Mouse (Mus musculus): ENCODE data around the gene Apc2.
"Not testable (repeated sequence)": the region's sequence is repeated elsewhere in the genome, so short reads cannot be mapped to it uniquely, and the experiment has no call there.

Apc2 gene

DNA sequence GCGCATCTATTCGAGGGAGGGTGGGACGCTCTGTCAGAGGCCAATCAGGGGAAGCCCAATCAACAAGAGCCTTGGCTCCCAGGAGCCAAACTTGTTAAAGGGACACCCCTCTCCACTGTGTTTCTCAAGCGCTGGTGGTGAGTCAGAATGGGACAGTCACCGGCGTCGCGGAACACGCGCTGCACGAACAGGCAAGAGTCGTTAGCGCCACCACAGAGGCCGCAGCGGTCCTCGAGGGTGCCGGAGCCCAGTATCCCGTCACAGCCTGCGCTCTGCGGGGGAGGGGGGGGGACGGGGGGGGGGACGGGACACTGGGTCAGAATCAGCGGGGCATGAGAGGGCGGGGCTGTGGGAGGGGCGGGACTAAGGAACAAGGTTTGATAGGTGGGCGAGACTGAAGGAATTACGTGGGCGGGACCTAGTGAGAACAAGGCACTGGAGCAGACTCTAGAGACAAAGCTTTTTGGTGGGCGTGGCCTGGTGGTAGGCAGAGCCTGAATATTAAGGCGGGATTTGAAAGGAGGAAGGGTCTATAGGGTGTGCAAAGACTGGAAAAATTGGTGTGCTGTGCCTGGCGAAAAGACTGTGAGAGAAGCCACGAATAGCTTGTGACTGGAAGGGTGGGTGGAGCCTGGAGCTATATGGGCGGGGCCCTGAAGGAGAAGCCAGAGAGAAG, 47.1 kb downstream of the Apc2 start:
- peak; percentile 83 for DNase-seq (ENCODE audit: low read depth, low spot score)

DNA sequence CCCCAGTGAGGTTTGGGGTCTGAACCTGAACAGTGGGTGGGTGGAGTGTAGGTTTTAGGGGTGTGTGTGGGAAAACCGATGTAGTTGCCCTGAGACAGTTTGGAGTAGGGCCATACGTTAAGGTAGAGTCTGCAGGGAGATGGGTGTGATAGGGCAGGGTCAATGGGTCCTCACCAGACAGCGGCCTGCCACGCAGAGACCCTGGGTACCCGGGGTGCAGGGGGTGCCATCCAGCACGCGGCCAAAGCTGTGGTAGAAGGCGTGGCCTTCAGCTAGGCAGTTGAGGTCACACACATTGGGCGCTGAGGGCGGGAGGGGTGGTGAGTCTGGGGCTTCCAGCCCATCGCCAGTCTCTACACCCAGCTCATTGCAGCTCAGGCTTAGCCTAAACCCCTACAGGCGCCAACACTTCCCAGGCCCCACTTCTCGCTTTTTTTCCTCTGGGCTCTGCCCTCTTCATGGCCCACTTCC, 47.7 kb downstream of the Apc2 start:
- peak; percentile 36 for DNase-seq (ENCODE audit: low read depth, low spot score)

DNA sequence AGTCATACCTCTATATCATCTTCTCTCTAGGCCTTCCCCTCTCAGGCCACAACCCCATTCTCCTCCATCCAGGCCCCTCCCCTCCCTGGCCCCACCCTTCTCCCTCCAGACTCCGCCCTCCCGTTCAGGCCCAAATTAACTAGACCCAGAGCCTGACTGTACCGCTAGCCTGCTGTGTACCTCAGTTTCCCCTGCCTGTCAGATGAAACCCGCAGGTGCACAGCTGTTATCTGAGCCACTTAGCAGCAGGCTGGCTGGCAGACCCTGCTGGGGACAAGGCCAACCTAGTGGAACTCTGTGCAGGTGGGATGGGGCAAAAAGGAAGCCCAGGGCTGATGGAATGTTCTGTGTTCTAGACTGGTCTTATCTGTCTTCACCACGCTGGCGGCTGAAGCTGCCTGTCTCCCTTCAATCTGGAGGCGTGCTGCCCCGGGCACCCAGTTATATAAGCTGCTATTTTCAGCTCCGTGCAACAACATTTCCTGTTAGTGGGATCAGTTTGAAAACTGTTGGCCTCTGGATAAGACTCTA, 48.4 kb downstream of the Apc2 start:
- peak; percentile 26 for DNase-seq (ENCODE audit: low read depth, low spot score)

DNA sequence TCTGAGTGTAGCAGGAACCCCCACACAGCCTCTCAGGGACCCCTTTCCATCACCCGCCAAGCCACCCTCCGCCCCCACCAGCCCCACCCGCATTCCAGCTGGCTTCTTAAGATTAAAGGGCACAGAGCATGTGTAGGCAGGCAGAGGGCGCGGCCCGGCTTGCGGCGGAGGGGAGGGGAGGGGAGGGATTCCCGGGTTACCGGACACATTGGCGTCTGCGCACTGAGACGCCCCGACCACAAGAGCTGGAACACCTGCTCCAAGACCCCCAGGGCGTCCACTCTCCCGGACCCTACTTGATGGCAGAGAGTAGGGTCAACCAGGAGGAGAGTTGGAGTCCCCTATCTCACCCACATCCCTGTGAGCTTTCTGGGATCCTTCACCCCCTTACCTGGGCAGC, 49.3 kb downstream of the Apc2 start:
- peak; percentile 56 for DNase-seq (ENCODE audit: low read depth, low spot score)

DNA sequence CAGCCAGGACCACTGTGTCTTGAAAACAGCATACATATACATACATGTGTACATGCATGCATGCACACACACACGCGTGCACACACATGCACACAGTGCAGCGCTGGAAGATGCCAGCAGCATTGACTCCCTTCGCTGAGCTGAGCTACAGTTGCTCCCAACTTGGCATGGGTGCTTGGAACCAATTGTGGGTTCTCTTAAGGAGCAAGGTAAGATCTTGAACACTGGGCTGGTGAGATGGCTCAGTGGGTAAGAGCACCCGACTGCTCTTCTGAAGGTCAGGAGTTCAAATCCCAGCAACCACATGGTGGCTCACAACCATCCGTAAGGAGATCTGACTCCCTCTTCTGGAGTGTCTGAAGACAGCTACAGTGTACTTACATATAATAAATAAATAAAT, 50.2 kb downstream of the Apc2 start:
- not testable (repeated sequence) for DNase-seq (ENCODE audit: low read depth, low spot score)

DNA sequence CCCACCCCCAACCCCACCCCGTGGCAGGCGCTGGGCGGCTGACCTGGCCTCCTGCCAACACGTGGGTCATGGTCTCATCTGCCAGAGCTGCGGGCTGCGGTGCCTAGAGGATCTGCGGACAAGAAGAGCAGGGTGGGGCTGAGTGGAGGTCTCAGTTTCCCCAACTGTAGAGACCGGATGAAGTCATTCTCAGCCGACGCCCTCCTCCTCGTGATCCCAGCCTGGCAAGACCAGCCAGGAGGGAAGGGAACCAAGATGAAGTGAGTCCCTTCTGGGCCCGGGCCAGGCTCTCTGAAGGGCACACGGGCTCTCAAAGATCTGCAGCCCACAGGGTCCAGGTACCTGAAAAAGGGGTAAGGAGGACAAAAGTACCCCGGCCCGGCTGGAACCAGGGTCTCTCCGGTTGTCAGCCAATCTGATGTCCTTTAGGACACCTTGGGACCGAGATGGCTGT, 51.8 kb downstream of the Apc2 start:
- DNase-seq (ENCODE audit: low read depth, low spot score), result no peak

DNA sequence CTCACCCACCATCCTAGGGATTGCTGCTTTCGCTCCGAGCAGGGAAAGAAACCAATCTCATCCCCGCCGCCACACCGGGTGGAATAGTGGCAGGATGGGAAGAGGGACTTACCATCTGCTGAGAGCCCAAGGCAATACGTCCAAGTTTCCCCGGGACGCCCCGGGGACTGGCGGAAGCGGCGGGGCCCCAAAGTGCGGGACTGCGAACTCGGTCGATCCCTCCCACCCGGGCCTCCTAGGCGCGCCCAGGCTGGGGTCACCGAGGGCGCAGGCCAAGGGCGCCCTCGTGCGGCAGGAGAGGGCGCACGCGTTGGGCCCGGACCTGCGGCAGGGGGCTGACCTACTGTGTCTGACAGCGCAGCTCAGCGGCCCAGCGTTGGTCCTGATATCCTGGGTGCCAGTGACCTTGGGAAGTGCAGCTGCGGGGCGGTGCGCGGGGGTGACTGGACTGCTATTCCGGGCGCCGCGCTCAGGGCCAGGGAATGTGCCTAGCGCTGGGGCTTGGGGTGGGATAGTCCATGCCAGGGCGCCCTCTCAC, 52.5 kb downstream of the Apc2 start, which contains the start of gene Adamtsl5:
TSS of gene Adamtsl5 (minus strand) at position 169 of the 538 bp plus-strand sequence.
- DNase-seq (ENCODE audit: low read depth, low spot score), result peak; percentile 83

DNA sequence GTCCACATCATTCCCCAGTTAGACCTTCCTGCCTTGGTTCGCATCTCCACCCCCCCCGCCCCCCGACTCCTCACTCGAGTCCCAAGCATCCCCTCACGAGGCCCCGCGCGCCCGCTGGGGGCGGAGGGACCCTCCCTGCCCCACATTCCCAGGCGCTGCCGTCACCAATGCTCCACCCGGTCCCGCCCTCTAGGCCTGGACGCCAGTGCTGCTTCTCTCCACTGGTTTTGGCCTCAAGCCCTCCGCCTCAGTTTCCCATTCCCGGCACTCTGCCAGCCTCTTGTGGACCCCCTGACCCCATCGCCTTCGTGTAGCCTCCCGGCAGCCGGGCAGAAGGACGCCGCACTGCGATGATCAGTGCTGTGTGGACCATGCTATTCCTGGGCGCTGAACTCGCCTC, 53.2 kb downstream of the Apc2 start:
- DNase-seq (ENCODE audit: low read depth, low spot score), result no peak

DNA sequence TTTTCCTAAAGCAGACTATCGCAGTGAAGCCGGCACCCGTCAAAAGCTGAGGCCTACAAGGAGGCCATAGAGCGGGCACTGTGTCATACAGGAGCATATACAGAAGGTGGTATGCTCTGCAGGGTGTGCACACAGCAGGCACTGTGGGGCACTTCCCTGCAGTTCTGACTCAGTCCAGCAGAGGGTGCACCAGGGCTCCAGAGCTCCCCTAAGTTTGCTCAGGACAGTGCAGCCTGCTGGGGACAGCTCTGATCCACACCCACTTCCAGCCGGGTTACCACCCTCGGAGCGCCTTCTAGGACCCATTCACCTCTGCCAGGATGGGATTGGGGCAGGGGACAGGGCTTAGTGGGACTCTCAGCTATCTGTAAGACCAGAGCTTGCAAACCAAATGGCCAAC, 54.5 kb downstream of the Apc2 start:
- DNase-seq (ENCODE audit: low read depth, low spot score), result peak; percentile 79

DNA sequence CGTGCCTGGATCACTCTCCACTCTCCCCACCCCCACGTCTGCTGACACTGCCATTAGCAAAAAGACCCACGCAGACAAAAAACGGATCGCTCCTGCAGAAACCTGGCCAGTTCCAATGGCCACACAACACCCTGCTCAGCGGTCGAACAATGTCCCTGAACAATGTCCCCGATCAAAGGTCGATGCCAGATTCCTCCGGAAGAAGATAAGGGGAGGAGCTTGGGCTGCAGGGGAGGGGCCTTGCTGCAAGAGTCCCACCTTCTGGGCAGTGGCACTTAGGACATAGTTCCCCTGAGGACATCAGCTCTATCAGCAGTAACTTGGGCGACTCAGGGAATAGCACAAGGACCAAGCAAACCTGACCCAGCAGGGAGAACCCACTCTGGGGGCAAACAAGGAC, 56.1 kb downstream of the Apc2 start:
- DNase-seq (ENCODE audit: low read depth, low spot score), result no peak

DNA sequence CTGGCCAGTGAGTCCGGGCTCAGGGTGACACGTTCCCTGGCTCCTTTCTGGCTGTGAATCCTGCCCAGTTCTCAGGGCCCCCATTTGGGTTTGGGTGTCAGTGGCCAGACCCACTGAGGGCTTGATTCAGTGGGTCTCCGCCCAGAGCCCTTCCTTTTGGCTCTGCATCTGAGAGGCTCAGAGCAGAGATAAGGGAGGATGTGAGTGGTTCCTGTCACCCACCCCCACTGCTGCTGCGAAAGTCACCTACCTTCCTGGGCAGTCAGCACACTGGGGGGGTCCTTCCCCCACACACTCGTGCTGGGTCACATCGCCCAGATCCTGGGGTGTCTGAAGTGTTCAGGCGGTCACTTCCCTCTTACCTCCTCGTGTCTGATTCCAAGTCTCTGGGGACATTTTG, 57.0 kb downstream of the Apc2 start:
- no peak for DNase-seq (ENCODE audit: low read depth, low spot score)

DNA sequence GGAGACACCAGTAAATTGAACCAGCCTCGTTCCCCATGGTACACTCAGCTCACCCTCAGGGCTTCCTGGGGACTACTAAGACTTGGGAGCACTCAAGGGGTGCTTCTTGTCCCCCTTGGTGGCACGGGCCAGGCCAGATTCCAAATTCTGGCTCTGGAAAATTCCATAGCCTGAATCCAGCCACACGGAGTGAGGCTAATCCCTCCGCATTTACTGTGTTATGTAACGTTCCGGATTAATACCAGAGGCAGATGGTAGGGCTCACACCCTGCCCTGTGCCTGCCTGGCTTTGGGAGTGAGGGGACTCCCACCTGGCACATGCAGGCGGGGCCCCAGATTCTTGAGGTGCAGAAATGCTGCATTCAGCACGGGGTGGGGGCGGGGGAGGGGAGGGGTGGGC, 59.7 kb downstream of the Apc2 start:
- DNase-seq (ENCODE audit: low read depth, low spot score), result no peak

DNA sequence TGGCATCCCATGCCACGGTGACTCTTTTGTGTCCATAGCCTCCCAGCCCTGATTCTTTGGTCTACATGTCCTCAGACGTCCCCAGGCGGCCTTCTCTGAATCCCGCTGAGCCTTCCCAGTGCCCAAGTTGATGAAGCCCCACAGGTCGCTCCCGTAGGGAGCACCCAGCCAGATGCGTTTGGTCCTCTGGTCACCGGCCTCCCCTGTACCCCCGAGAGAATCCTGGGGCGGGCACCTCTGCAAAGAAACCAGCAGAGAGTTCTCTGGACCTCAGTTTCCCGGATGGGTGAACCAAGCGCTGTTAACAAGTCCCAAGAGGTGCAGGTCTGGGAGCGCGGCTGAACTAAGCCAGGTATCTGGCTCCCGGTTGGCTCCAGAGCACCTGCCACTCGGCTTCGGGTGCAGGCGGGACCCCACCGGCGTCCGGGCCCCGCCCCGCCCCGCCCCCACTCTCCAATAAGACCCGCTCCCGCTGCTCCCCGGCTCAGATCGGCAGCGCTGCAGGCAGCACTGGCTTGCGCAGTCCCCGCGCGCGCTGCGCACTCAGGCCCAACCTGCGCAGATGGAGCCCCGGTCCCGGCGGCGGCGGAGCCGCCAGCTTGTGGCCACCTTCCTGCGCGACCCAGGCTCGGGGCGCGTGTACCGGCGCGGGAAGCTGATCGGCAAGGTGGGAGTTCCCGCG, 60.4 kb downstream of the Apc2 start, which contains the start of gene Plk5:
TSS of gene Plk5 (plus strand) at position 459 of the 682 bp plus-strand sequence.
- no peak for DNase-seq (ENCODE audit: low read depth, low spot score)

DNA sequence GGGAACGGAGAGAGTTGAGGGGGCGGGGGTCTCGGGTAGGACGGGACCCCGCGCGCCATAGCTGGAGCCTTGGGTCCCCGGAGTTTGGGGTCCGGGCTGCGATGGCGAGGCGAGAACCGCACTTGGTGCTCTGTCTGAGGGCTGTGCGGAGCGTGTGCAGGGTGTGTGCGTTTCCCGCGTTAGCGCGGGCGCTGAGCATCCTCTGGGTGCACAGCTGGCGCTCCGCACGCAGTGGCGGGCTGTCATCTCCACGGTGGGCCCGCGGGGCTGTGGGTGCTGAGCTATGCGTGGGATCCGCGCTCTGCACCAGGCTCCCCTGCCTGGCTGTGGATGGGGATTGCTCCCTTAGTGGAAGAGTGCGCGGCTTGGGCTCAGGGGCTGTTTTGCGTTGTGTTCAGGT, 61.0 kb downstream of the Apc2 start:
- DNase-seq (ENCODE audit: low read depth, low spot score), result no peak

DNA sequence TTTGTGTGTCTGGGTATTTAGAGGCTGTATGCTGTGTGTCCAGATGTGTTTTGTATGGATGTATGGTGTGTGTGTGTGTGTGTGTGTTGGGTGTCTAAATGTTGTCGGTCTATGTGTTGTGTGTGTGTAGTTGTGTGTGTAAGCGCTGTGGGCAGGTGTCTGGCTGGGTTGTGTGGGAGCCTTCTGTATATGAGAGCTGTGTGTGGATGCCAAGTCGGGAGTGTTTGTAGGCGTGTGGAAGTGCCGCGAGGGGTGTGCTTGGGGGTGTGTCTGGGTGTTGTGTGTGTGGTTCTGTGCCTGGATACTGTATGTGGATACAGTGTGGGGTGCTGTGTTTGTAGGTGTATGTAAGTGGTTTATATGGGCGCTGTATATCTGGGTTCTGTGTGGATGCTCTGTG, 61.6 kb downstream of the Apc2 start:
- no peak for DNase-seq (ENCODE audit: low read depth, low spot score)

DNA sequence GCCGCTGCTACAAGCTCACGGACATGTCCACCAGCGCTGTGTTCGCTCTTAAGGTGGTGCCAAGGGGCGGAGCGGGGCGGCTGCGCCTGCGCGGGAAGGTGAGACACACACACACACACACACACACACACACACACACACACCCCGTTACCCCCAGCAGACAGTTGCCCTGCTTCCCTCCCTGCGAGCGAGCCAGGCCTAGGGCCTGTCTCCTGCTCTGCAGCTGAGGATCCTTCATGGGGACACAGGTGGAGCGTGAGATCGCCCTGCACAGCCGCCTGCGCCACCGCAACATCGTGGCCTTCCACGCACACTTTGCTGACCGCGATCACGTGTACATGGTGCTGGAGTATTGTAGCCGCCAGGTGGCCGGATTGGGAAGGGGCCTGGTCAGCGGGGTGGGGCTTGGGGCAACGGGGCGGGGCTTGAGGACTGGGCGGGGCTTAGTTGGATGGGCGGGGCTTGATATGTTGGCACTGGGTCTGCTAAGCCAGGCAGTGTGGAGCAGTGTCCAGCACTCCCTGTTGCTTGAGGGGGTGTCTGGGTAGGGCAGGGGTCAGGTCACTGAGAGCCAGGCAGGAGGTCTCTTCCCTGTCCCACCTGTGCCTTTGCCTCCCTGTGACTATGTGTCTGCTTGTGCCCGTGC, 62.3 kb downstream of the Apc2 start:
- no peak for DNase-seq (ENCODE audit: low read depth, low spot score)

DNA sequence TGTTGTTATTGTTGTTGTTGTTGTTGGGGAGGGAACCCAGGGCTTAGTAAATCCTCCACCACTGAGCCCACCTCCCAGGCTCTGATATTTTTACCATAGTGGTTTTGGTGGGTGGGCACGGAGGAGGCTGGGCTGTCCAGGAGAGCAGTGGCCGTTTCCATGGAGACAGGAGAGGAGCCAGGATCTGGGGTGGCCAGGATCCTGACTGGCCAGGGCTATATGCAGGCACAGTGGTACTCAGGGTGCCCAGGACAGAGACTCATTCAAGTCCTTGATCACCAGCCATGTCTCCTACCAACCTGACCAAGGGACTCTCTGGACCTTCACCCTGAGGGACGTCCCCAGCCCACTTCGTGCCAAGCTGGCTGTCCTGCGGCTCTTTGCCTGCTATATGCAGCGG, 68.0 kb downstream of the Apc2 start:
- no peak for DNase-seq (ENCODE audit: low read depth, low spot score)

DNA sequence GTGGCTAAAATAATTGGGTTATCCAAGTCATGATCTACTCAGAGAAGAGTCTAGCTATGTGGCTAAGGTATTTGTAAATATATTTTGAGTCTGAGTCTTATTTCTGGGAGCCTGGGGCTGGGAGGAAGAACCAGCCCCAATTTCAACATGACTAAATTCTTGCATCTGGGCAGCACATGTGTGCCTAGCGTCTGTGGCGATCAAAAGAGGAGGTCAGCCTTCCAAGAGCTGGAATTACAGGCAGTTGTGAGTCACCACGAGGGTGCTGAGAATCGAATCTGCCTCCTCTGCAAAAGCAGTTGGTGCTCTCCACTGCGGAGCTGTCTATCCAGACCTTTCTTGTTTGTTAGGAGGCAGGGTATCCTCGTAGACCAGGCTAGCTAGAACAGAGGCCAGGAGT, 70.0 kb downstream of the Apc2 start:
- no peak for DNase-seq (ENCODE audit: low read depth, low spot score)

Data from CD4-positive helper T cell, adult 2 months (primary cell).